Mouse (Mus musculus): ENCODE measurements around the gene Klhdc7a. TPM values are rescaled to one million over a fixed set of nuclear protein-coding genes. Genes with fewer than 3 reads are reported as not detected.
A peak's percentile ranks its signal among the peaks of the same experiment; 100 is the strongest.

Klhdc7a gene
- polyA plus RNA-seq, 1 experiment from 2014 or later: 1.7 TPM

DNA sequence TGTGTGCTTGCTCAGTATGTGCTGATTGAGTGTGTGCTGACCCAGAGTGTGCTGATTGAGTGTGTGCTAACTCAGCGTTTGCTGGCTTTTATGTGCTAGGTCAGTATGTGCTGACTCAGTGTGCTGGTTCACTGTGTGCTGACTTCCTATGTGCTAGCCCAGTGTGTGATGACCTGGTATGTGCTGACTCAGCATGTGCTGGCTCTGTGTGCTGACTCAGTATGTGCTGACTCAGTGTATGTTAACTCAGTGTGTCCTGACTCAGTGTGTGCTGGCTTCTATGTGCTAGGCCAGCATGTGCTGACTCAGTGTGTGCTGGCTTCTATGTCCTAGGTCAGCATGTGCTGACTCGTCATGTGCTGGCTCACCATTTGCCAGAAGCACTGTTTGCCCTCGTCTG lies 32.3 kb downstream of the Klhdc7a start:
- 72% methylated on average over 3 of the region's 3 CpGs for WGBS

DNA sequence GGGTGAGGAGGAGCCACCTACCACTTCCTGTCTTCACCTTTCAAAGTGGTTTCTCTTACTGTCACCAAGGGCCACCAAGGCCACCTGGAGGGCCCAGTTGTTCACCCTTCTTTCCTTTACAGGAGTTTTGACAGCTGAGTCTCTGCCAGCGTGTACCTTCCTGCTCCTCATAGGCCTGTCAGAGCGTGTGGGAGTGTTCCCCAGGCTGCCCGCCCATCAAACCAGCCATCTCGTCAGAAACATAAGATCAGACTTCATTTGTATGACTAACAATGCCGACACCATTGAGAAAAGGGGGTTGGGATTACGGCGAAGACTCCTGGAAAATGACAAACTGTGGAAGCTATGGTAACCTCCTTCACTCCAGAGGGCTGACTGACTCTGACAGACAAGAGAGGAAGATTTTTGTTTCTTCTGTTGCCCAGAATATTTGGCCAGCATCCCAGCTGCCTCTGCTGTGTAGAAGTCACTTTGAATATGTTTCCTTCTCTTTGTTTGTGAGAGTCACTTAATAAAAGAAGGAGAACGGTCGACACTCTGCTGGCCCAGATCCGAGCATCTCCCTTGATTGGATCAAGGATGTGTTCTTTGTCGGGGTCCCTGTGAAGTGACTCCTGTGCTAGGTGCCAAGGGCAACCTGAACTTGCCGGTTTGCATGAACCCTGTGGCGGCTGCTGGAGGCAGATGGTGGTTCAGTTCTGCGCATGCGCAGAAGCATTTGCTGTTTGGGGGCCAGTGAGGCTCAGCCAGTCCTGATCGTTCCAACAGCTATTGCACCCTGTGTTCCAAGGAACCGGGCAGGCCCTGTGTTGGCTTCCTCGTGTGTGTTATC lies 34.6 kb downstream of the Klhdc7a start:
- WGBS: 63% methylated on average over 18 of the region's 18 CpGs
- Histone ChIP-seq H3K27me3 (ENCODE audit: control insufficient read depth, insufficient read depth, low read length) (no peaks in the 10 kb centered on the region), H3K4me3 (ENCODE audit: low read depth, low read length) (no peak overlapping the region), H3K4me2 (replicated peaks; ENCODE audit: low read depth) (no peak overlapping the region), H3K4me1 (replicated peaks; ENCODE audit: control insufficient read depth, insufficient read depth) (no peaks in the 10 kb centered on the region), H3K27ac (replicated peaks) (no peak overlapping the region), H3K9ac (ENCODE audit: low read length) (no peak overlapping the region), H3K36me3 (ENCODE audit: control insufficient read depth, insufficient read depth, low read length) (no peaks in the 10 kb centered on the region), H3K9me3 (ENCODE audit: control insufficient read depth, low read length) (no peaks in the 10 kb centered on the region)
- no peak for ATAC-seq (ENCODE audit: low FRiP score, low TSS enrichment)
- no peak for TF ChIP-seq CTCF (IDR thresholded peaks at IDR 0.05; ENCODE audit: low read depth)
- no peak for DNase-seq (ENCODE audit: low spot score)

More for the DNA sequence above, 32.3 kb downstream of the Klhdc7a start:
- Histone ChIP-seq H3K4me1 (replicated peaks; ENCODE audit: control insufficient read depth, insufficient read depth) (no peaks in the 10 kb centered on the region), H3K27ac (replicated peaks) (no peak overlapping the region), H3K9ac (ENCODE audit: low read length) (no peak overlapping the region), H3K4me3 (ENCODE audit: low read depth, low read length) (no peak overlapping the region), H3K36me3 (ENCODE audit: control insufficient read depth, insufficient read depth, low read length) (no peaks in the 10 kb centered on the region), H3K27me3 (ENCODE audit: control insufficient read depth, insufficient read depth, low read length) (no peaks in the 10 kb centered on the region), H3K9me3 (ENCODE audit: control insufficient read depth, low read length) (no peaks in the 10 kb centered on the region), H3K4me2 (replicated peaks; ENCODE audit: low read depth) (no peak overlapping the region)
- TF ChIP-seq CTCF (IDR thresholded peaks at IDR 0.05; ENCODE audit: low read depth): no peak
- TF ChIP-seq EP300 (optimal IDR thresholded peaks at IDR 0.05): no peak
- DNase-seq (ENCODE audit: low spot score) (no peak), ATAC-seq (ENCODE audit: low FRiP score, low TSS enrichment) (peak; percentile 74)

DNA sequence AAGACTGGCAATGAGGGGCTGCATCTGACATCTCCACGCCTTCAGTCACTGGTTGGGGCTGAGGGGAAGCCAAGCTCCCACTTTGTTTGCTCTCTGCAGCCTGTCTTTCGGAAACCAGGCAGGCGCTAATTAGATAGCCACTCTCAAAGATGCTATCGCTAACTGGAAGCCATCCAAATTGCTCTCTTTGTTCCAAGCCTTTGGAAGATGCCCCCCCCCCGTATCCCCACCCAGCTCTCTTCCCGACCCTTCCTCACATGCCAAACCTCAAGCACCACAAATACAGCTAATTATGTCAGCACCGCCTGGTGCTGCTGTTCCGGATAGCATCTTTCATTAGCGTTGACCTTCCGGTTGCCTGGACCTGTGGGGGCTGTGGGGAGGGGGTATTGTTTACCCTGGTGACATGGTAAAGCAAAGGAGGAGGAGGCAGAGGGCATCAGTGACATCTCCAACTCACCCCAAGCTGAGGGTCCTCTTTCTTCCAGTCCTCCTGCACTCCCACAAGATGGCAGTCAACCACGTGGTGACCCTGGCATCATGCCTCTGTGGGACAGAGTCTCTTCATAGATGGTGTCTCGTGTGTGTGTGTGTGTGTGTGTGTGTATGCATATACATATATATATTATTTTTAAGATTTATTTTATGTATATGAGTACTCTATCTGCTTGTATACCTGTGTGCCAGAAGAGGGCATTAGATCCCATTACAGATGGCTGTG lies 35.9 kb downstream of the Klhdc7a start:
- 26% methylated on average over 12 of the region's 12 CpGs for WGBS
- DNase-seq (ENCODE audit: low spot score) (no peak), ATAC-seq (ENCODE audit: low FRiP score, low TSS enrichment) (no peak; the same call in 1 of the 2 replicates)
- Histone ChIP-seq H3K4me2 (replicated peaks; ENCODE audit: low read depth) (no peak overlapping the region), H3K27ac (replicated peaks) (no peak overlapping the region), H3K9me3 (ENCODE audit: control insufficient read depth, low read length) (no peaks in the 10 kb centered on the region), H3K4me1 (replicated peaks; ENCODE audit: control insufficient read depth, insufficient read depth) (no peaks in the 10 kb centered on the region), H3K27me3 (ENCODE audit: control insufficient read depth, insufficient read depth, low read length) (no peaks in the 10 kb centered on the region), H3K36me3 (ENCODE audit: control insufficient read depth, insufficient read depth, low read length) (no peaks in the 10 kb centered on the region), H3K4me3 (ENCODE audit: low read depth, low read length) (no peak overlapping the region), H3K9ac (ENCODE audit: low read length) (no peak overlapping the region)
- TF ChIP-seq EP300 (optimal IDR thresholded peaks at IDR 0.05) (no peak), CTCF (IDR thresholded peaks at IDR 0.05; ENCODE audit: low read depth) (no peak)

DNA sequence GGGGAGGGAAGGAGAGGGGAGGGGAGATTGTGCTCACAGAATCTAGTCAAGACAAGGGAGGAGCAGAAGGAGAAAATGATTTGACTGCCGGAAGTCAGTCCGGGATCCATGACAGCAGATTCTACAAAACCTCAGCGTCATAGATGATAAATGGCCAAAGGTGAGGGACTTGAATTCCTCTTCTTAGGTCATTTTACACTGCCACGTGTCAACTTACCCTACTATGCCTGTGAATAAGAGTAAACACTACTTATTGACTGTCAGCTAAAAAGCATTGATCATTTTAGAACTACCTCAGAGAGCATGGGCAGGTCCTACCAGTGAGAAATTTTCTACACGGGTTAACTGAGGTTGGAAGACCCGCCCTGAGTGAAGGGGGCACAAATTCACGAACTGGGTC lies 36.9 kb downstream of the Klhdc7a start:
- no peaks in the 10 kb centered on the region for H3K9me3 ChIP-seq (ENCODE audit: control insufficient read depth, low read length)
- DNase-seq (ENCODE audit: low spot score) (no peak), ATAC-seq (ENCODE audit: low FRiP score, low TSS enrichment) (no peak)
- H3K4me3 ChIP-seq (ENCODE audit: low read depth, low read length): no peak overlapping the region
- H3K9ac ChIP-seq (ENCODE audit: low read length): no peak overlapping the region
- 9% methylated on average over 7 of the region's 7 CpGs for WGBS
- no peaks in the 10 kb centered on the region for H3K4me1 ChIP-seq (replicated peaks; ENCODE audit: control insufficient read depth, insufficient read depth)
- no peak overlapping the region for H3K4me2 ChIP-seq (replicated peaks; ENCODE audit: low read depth)
- H3K27ac ChIP-seq (replicated peaks): no peak overlapping the region
- TF ChIP-seq EP300 (optimal IDR thresholded peaks at IDR 0.05) (no peak), CTCF (IDR thresholded peaks at IDR 0.05; ENCODE audit: low read depth) (no peak)
- H3K36me3 ChIP-seq (ENCODE audit: control insufficient read depth, insufficient read depth, low read length): no peaks in the 10 kb centered on the region
- H3K27me3 ChIP-seq (ENCODE audit: control insufficient read depth, insufficient read depth, low read length): no peaks in the 10 kb centered on the region

DNA sequence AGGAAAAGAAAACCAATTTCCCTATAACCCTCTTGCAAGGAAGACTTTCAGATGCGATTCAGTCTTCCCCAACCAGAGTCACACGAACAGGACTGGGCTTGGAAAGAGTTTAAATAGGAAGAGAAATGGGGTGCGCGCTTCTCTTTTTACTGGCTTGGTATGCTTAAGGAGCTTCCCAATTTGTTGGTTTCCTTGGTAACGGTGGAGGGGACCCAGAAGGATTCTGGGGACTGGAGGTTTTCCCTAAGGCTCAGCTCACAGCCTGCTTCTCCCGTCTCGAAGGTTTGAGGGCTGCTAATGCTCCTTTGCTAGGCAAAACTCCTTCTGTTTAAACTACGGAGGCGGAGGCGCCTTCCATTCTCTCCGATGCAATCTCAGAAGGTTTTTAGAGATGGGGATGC lies 41.7 kb downstream of the Klhdc7a start:
- Histone ChIP-seq H3K9ac (ENCODE audit: low read length) (no peak overlapping the region), H3K4me3 (ENCODE audit: low read depth, low read length) (no peak overlapping the region), H3K27me3 (ENCODE audit: control insufficient read depth, insufficient read depth, low read length) (no peaks in the 10 kb centered on the region), H3K9me3 (ENCODE audit: control insufficient read depth, low read length) (no peaks in the 10 kb centered on the region), H3K27ac (replicated peaks) (no peak overlapping the region), H3K4me1 (replicated peaks; ENCODE audit: control insufficient read depth, insufficient read depth) (no peaks in the 10 kb centered on the region), H3K4me2 (replicated peaks; ENCODE audit: low read depth) (peak overlapping the region; percentile 35; the same call in 1 of the 2 replicates), H3K36me3 (ENCODE audit: control insufficient read depth, insufficient read depth, low read length) (no peaks in the 10 kb centered on the region)
- 7% methylated on average over 11 of the region's 11 CpGs for WGBS
- DNase-seq (ENCODE audit: low spot score) (no peak), ATAC-seq (ENCODE audit: low FRiP score, low TSS enrichment) (no peak)
- no peak for TF ChIP-seq CTCF (IDR thresholded peaks at IDR 0.05; ENCODE audit: low read depth)
- TF ChIP-seq EP300 (optimal IDR thresholded peaks at IDR 0.05): no peak

Data from stomach, postnatal 0 days (tissue).